Mouse (Mus musculus) c-Kit-negative CD71-positive TER-119-positive erythroid progenitor cells, embryonic 14.5 days (primary cell): ENCODE measurements at regions not wholly inside any gene's neighbourhood (a gene's known extent, or its start where the extent isn't known, plus 50 kb on each side); places are given as distances from the start of the nearest gene placed in this dataset.

Source experiments
- DNase-seq: peaks from one replicate; pipeline ENCODE4 v3.0.0-alpha.2; 2013; ENCODE audit warnings: low read depth, low spot score

- no peak for DNase-seq
Measured at GRCm38 (mm10) chr17:62415152-62415551, 466.0 kb downstream of the Efna5 start.

DNA sequence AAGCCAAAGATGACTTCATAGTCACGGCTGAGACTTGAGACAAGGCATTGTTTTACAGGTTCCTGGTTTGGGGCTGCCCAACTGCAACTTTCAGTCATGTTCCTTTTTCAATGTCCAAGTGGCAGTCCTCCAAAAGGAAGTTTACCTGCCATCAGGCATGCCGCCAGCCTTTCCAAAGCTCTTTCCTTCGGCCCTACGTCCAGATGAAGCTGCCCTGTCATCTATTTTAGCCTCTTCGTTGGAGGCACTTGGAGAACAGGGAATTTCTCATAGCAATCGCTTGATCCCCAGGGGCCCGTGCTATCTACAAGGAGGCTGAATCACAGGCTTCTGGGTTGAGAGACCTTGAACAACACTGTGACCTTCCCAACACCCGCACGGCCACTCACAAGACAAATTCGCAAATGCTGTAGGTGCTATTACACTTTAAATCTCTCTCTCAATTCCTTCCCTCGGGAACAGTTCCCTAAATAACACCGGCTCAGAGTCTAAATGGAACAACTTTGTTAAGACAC lies 468.4 kb downstream of the Efna5 start:
- DNase-seq = no peak

GRCm38 (mm10) chr17:62403739-62404138 lies 477.4 kb downstream of the Efna5 start:
- DNase-seq = no peak

DNA sequence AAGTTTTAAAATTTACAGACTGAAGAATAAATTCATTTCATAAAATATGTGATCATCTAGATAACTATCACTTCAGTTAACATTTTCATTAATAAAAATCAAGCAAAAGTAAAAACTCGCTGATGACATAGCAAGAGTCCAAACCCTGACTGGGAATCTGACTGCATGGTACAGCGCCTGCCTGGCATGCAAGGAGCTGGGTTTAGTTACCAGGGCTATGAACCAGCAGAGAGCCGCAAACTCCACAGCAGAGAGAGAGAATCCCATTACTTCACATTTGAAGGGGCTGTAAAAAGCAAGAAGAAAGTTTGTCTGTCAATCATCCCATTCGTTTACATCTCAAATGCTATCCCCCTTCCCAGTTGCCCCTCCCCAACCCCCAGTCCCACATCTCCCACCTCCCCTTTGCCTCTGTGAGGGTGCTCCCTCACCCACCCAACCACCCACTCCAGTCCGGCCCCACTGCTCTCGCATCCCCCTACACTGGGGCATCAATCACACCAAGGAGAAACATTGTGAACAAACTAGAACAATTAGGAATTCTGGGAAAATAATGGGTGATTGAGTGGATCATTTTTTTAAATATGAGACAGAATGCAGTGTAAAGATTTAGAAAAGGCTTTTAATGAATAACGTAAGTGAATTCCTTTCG lies 487.6 kb downstream of the Efna5 start:
- DNase-seq = no peak

DNA sequence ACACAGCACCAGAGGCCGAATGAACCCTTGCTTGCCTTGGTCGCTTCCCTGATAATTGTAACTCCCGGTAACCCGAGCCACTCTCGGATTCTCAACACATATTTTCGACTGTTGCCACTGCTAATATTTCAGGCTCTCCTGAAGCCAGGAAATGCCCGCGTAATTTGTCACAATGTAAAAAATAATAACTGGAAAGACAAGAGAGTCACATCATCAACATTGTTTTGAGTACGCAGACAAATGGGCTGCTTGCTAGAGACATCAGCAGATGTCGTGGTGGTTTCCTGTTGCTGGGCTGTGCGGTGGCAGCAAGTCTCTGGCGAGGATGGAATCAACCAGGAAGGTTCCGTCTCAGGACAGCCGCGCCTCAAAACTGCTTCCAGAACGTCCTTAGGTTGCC lies 497.1 kb downstream of the Efna5 start:
- no peak for DNase-seq

DNA sequence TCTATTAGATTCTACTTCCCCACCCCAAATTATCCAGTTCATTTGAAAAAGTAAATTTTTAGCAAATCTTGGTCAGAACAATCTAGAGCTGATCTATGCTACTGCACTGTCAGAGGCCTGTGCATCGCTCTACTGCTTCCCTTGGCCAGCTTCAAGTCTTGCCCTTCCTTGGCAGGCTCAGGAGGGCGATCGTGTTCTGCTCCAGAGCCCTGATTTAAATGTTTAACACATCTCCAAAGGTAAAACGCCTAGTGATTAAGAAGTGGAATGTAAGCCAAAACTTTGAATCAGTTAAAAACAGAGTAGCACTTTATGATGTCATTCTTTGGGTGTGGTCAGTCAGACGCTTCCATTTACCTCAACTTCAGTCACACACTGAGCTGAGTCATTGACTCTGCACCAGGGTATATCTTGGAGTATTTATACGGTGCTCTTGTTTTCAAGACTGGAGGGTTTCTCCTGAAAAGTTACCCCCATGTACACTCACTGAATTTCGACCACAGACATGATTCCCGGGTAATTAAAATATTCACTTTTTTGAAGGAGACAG lies 502.2 kb downstream of the Efna5 start:
- no peak for DNase-seq

DNA sequence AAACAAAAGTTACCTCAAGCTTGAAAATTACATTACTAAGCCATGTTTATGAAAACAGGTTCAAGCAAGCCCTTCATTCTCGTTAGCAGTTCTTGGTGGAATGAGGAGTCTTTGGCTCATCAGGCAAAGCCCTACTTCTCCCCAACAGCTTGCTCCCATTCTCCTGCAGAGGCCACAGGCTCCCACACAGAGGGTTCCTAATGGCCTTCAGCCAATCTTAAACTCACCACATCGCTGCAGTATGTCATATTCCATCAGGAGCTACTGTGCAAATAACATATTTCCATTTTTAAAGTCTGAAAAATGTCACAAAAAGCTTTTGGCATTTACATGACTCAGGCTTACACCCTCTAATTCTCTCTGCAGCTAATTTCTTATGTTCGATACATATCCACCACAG lies 512.0 kb downstream of the Efna5 start:
- no peak for DNase-seq

GRCm38 (mm10) chr17:62367937-62368336 lies 513.2 kb downstream of the Efna5 start:
- no peak for DNase-seq

GRCm38 (mm10) chr17:62358323-62358722 lies 522.8 kb downstream of the Efna5 start:
- DNase-seq = no peak

DNA sequence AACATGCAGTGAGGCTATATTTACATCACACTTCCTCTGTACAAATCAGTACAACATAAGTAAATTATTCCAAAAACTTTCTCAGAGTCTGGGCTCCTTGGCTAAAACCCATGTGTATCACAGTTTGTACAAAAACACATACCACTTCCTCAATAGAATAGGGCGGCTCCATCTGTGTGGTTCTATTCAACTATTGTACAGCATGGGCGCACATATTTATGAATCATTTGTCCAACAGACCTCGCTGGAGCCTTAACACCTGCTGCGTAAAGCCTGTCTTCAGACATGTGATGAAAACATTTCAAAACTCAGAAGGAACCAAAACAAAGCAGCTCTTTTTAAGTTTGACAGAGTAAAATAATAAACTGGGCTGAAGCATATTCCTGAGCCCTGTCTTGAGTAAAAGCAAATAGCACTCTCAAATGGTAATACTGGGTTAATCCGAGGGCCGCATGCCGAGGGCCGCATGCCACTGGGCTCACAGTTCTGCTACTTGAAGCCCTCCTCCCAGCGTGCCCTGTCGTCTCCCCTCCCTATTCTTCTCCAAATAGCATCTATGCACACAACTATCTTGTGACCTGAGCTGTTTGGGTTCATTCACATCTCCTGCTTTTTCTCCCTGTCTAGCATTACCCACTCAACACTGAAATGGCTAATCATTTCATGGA lies 543.1 kb downstream of the Efna5 start:
- DNase-seq = no peak

DNA sequence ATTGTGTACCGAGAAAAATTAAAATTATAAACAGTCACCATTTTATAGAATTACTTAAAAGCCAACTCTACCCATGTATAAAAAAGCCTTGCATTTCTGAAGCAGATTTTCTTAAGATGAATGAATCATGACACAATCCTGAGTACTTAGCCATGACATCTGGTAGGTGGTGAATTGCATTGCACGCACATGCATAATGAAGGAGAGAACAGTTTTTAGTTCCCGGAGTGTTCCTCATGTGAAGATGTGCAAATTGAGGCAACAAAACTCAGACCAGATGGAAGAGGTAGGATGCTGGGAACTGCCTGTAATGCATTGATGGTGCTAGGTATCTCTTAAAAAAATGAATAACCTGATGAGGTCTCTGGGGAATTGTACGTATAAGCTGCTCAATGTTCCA lies 550.9 kb downstream of the Efna5 start:
- no peak for DNase-seq

DNA sequence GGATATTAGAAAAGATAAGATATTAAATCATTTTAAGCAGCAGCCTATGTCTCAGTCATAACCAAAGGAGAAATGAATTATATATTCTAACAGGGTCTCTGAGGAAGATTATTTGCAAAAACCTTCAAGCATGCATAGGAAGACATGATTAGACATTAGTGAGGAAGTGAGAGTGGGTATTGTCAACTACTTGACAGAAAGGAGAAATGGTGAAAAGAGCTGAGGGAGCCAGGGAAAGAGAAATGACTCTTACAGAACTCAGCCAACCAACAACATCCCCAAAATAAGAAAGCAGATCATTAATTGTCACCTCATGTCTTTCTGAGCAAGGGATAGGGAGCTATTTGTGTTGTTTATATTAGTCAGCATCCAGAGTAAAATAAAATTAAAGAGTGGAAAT lies 554.3 kb downstream of the Efna5 start:
- DNase-seq = no peak

DNA sequence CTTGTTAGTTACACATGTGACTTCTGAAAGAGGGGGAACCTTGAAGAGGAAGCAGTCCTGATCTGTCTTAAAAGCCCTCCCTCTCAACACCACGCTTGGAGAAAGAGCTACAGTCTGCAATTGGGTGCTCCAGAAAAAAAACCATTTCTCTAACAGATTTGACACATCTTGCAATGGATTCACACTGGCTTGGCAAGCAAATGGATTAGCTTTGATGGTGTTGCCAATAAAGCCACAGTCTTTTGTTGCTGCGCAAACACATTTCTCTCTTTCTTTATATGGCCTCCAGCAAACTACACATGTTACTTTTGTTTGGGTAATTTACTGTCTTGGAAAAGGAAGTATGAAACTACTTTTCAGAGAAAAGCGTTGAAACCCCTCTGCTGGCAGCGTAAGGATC lies 562.1 kb downstream of the Efna5 start:
- DNase-seq = no peak

- no peak for DNase-seq
Measured at GRCm38 (mm10) chr17:62310059-62310458, 571.1 kb downstream of the Efna5 start.

DNA sequence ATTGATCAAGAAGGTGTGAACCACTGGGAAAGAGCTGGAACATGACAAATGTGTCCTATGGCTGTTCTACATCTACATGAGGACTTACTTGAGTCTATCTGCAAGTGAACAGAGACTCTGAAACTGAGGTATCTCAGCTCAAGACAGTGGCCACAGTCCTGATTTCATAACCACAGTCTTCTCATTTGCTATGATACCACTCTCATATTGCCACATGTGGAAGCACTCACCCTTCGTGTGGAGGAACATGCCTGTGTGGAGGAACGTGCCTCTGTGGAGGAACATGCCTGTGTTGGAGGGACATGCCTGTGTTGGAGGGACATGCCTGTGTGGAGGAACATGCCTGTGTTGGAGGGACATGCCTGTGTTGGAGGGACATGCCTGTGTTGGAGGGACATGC lies 574.0 kb downstream of the Efna5 start:
- no peak for DNase-seq

- DNase-seq = no peak
Measured at GRCm38 (mm10) chr17:62306524-62306923, 574.6 kb downstream of the Efna5 start.

GRCm38 (mm10) chr17:62305140-62305539 lies 576.0 kb downstream of the Efna5 start:
- DNase-seq = no peak

- no peak for DNase-seq
Measured at GRCm38 (mm10) chr17:62304073-62304472, 577.0 kb downstream of the Efna5 start.

DNA sequence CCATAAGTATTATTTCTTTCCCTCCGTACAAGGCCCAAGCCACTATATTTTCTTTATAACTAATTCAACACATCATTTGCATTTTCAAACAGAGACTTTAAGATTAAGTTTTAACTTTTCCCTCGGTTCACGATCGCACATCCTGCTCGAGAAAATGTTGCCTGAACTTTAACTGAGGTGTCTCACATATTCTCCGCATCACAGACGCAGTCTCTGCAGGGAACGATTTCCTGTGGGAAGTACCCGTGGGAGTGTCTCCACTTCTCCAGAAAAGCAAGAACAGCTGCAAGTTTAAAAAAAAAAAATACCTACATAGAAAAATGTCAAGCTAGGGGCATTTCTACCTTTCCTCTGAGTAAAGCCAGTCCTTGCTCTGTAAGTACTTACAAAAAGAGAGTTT lies 581.2 kb downstream of the Efna5 start:
- no peak for DNase-seq

DNA sequence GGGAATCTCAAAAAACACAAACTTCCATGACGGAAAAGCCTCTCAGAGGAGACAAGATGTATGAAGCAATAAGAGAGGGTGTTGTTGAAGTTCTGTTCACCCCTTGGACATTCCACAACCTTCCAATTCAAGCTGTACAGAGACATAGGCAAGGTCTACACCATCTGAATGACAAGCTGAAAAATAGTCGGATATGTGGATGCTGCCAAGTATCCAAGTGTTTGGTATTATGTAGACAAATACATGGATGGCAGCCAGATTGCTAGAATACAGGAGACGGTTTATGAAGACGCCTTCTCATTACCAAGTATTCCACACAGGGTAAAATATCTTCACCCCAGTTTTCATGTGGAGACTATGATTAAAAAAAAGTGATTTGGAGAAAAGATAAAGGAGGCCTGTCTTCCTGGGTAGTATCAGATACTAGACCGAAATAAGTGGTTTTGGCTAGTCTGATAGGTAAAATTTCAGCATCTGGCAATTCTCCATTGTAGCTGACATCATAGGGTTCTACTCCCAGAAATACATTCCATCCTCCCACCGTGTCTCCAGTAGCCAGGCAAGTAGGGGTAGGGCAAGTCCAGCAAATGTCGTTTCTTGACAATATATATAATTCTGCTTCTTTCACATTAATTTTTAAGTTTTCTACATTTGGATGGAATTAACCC lies 583.6 kb downstream of the Efna5 start:
- DNase-seq = no peak

DNA sequence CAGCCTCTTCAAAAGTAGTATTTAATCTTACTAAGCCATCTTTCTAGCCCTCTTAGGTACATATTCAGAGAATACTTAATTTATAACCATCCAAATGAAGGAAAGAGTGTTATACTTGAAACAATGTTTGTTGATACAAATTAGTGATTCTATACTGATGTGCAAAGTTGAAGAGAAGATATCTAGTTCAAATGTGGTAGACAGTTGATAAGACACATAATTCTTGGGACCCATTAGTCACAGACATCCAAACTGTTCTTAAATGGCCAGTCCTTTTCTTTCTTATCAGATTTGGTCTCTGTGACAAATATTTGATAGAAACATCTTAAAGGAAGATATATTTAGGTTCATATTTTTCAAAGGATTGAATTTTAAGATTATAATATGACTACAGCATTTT lies 585.7 kb downstream of the Efna5 start:
- DNase-seq = no peak

GRCm38 (mm10) chr17:62292703-62293102 lies 588.4 kb downstream of the Efna5 start:
- no peak for DNase-seq

DNA sequence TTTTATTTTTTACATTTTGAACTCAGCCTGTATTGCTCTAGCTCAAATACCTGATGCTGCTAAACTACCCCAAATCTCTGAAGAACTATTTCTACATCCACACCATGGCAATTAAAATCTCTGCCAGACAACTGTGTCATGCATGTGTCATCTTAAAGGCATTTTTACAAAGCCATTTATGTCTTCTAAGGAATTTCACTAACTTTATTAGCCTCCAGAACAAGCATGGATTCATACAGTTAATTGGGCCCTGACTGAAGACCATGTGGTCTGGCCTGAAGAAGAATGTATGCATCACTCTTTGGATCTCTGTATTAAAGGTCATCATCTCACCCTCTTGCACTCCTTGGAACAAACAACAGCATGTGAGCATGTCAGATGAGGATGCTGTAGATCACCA lies 593.5 kb downstream of the Efna5 start:
- DNase-seq = no peak
